Mouse (Mus musculus) MN1 (cell line): ENCODE data around the gene Abl1.
A peak's percentile ranks its signal among the peaks of the same experiment; 100 is the strongest.
"Not testable (repeated sequence)": the region's sequence is repeated elsewhere in the genome, so short reads cannot be mapped to it uniquely, and the experiment has no call there.

ENCODE experiments used
- DNase-seq: peaks from one replicate; pipeline ENCODE4 v3.0.0-alpha.2; 2016; ENCODE audit warnings: low spot score

The Abl1 gene

GRCm38 (mm10) chr2:31688074-31688925 is at the start of gene Abl1:
TSS of gene Abl1 (plus strand) at chr2:31688376.
- DNase-seq, result peak; percentile 97

GRCm38 (mm10) chr2:31638581-31639465 is 49.4 kb upstream of the Abl1 start:
- DNase-seq, result no peak

- DNase-seq, result no peak
Observed at GRCm38 (mm10) chr2:31639466-31639760, 48.8 kb upstream of the Abl1 start.

- no peak for DNase-seq
Observed at GRCm38 (mm10) chr2:31639901-31640608, 48.1 kb upstream of the Abl1 start, which contains the start of gene Prdm12. TSS of gene Prdm12 (plus strand) at chr2:31640037.

GRCm38 (mm10) chr2:31640609-31641507 is 47.3 kb upstream of the Abl1 start:
- no peak for DNase-seq

GRCm38 (mm10) chr2:31641508-31641830 is 46.7 kb upstream of the Abl1 start:
- no peak for DNase-seq

- DNase-seq, result no peak
Observed at GRCm38 (mm10) chr2:31641929-31642328, 46.2 kb upstream of the Abl1 start.

- DNase-seq, result no peak
Observed at GRCm38 (mm10) chr2:31653971-31654853, 34.0 kb upstream of the Abl1 start.

GRCm38 (mm10) chr2:31654854-31655559 is 33.2 kb upstream of the Abl1 start:
- DNase-seq, result no peak

- no peak for DNase-seq
Observed at GRCm38 (mm10) chr2:31656374-31656773, 31.8 kb upstream of the Abl1 start.

- no peak for DNase-seq
Observed at GRCm38 (mm10) chr2:31662939-31663803, 25.0 kb upstream of the Abl1 start.

GRCm38 (mm10) chr2:31663804-31664180 is 24.4 kb upstream of the Abl1 start:
- DNase-seq, result no peak

GRCm38 (mm10) chr2:31667332-31667731 is 20.8 kb upstream of the Abl1 start:
- DNase-seq, result peak; percentile 77

- DNase-seq, result peak; percentile 98
Observed at GRCm38 (mm10) chr2:31670551-31671035, 17.6 kb upstream of the Abl1 start, which contains the start of gene Exosc2. TSS of gene Exosc2 (plus strand) at chr2:31670715.

- no peak for DNase-seq
Observed at GRCm38 (mm10) chr2:31678641-31679040, 9.5 kb upstream of the Abl1 start.

GRCm38 (mm10) chr2:31681051-31681707 is 7.0 kb upstream of the Abl1 start:
- DNase-seq, result not testable (repeated sequence)

- DNase-seq, result no peak
Observed at GRCm38 (mm10) chr2:31681731-31682235, 6.4 kb upstream of the Abl1 start.

- DNase-seq, result peak; percentile 80
Observed at GRCm38 (mm10) chr2:31683666-31684065, 4.5 kb upstream of the Abl1 start.
